Mouse (Mus musculus): ENCODE measurements around the gene Gstp1. TPM values are rescaled to one million over a fixed set of nuclear protein-coding genes. Genes with fewer than 3 reads are reported as not detected.

Gstp1 gene
- polyA plus RNA-seq, 1 experiment from 2014 or later, result 441 TPM

- H3K4me1 ChIP-seq (replicated peaks; ENCODE audit: insufficient read depth, low read length), result 0 out of 2 replicates have a peak, but pooled peaks cover 4% of the 10 kb centered on the region
- 0 out of 2 replicates have a peak, but pooled peaks have one; percentile 46 for ATAC-seq (replicated peaks; ENCODE audit: low FRiP score, low read depth)
- H3K9me3 ChIP-seq (replicated peaks; ENCODE audit: low read length), result no peaks in the 10 kb centered on the region
- TF ChIP-seq CTCF (IDR thresholded peaks at IDR 0.05; ENCODE audit: low read depth), result no peak
- DNase-seq (ENCODE audit: low spot score), result no peak
- H3K4me2 ChIP-seq (ENCODE audit: low read length), result peak overlapping the region; percentile 19; the same call in 1 of the 2 replicates
- no peak overlapping the region for H3K9ac ChIP-seq (ENCODE audit: low read depth, low read length)
- no peak overlapping the region for H3K4me3 ChIP-seq (replicated peaks; ENCODE audit: low read depth, low read length)
- no peak overlapping the region for H3K27ac ChIP-seq
- H3K36me3 ChIP-seq (ENCODE audit: insufficient read depth, low read length), result no peaks in the 10 kb centered on the region
- WGBS, result 55% methylated on average over 12 of the region's 12 CpGs
- no peaks in the 10 kb centered on the region for H3K27me3 ChIP-seq (ENCODE audit: insufficient read depth, low read length)
Measured at GRCm38 (mm10) chr19:4036327-4037045, 1.3 kb downstream of the Gstp1 start.

- no peaks in the 10 kb centered on the region for H3K36me3 ChIP-seq (ENCODE audit: insufficient read depth, low read length)
- H3K9me3 ChIP-seq (replicated peaks; ENCODE audit: low read length), result no peaks in the 10 kb centered on the region
- ATAC-seq (replicated peaks; ENCODE audit: low FRiP score, low read depth) (no peak), DNase-seq (ENCODE audit: low spot score) (no peak)
- no peak overlapping the region for H3K4me3 ChIP-seq (replicated peaks; ENCODE audit: low read depth, low read length)
- no peak for TF ChIP-seq CTCF (IDR thresholded peaks at IDR 0.05; ENCODE audit: low read depth)
- WGBS, result 66% methylated on average over 5 of the region's 5 CpGs
- H3K27me3 ChIP-seq (ENCODE audit: insufficient read depth, low read length), result no peaks in the 10 kb centered on the region
- no peak overlapping the region for H3K27ac ChIP-seq
- 0 out of 2 replicates have a peak, but pooled peaks cover 4% of the 10 kb centered on the region for H3K4me1 ChIP-seq (replicated peaks; ENCODE audit: insufficient read depth, low read length)
- H3K9ac ChIP-seq (ENCODE audit: low read depth, low read length), result no peak overlapping the region
- no peak overlapping the region for H3K4me2 ChIP-seq (ENCODE audit: low read length)
Measured at GRCm38 (mm10) chr19:4033742-4034141, 4.0 kb downstream of the Gstp1 start.

- Histone ChIP-seq H3K27ac (no peak overlapping the region), H3K36me3 (ENCODE audit: insufficient read depth, low read length) (no peaks in the 10 kb centered on the region), H3K4me2 (ENCODE audit: low read length) (no peak overlapping the region), H3K9me3 (replicated peaks; ENCODE audit: low read length) (no peaks in the 10 kb centered on the region), H3K9ac (ENCODE audit: low read depth, low read length) (no peak overlapping the region), H3K27me3 (ENCODE audit: insufficient read depth, low read length) (no peaks in the 10 kb centered on the region), H3K4me1 (replicated peaks; ENCODE audit: insufficient read depth, low read length) (0 out of 2 replicates have a peak, but pooled peaks cover 4% of the 10 kb centered on the region), H3K4me3 (replicated peaks; ENCODE audit: low read depth, low read length) (no peak overlapping the region)
- no peak for DNase-seq (ENCODE audit: low spot score)
- TF ChIP-seq CTCF (IDR thresholded peaks at IDR 0.05; ENCODE audit: low read depth), result no peak
- no peak for ATAC-seq (replicated peaks; ENCODE audit: low FRiP score, low read depth)
- 51% methylated on average over 3 of the region's 3 CpGs for WGBS
Measured at GRCm38 (mm10) chr19:4033298-4033697, 4.5 kb downstream of the Gstp1 start.

- Histone ChIP-seq H3K4me3 (replicated peaks; ENCODE audit: low read depth, low read length) (no peak overlapping the region), H3K27ac (no peak overlapping the region), H3K4me1 (replicated peaks; ENCODE audit: insufficient read depth, low read length) (0 out of 2 replicates have a peak, but pooled peaks cover 4% of the 10 kb centered on the region), H3K4me2 (ENCODE audit: low read length) (no peak overlapping the region), H3K36me3 (ENCODE audit: insufficient read depth, low read length) (no peaks in the 10 kb centered on the region), H3K9ac (ENCODE audit: low read depth, low read length) (no peak overlapping the region), H3K9me3 (replicated peaks; ENCODE audit: low read length) (no peaks in the 10 kb centered on the region), H3K27me3 (ENCODE audit: insufficient read depth, low read length) (no peaks in the 10 kb centered on the region)
- DNase-seq (ENCODE audit: low spot score) (no peak), ATAC-seq (replicated peaks; ENCODE audit: low FRiP score, low read depth) (no peak)
- no peak for TF ChIP-seq CTCF (IDR thresholded peaks at IDR 0.05; ENCODE audit: low read depth)
- WGBS, result 63% methylated on average over 7 of the region's 7 CpGs
Measured at GRCm38 (mm10) chr19:4032668-4033067, 5.1 kb downstream of the Gstp1 start.

GRCm38 (mm10) chr19:4027576-4027975 is 10.2 kb downstream of the Gstp1 start:
- no peak overlapping the region for H3K27ac ChIP-seq
- H3K4me3 ChIP-seq (replicated peaks; ENCODE audit: low read depth, low read length), result no peak overlapping the region
- H3K4me1 ChIP-seq (replicated peaks; ENCODE audit: insufficient read depth, low read length), result no peaks in the 10 kb centered on the region
- TF ChIP-seq CTCF (IDR thresholded peaks at IDR 0.05; ENCODE audit: low read depth), result no peak
- ATAC-seq (replicated peaks; ENCODE audit: low FRiP score, low read depth) (no peak), DNase-seq (ENCODE audit: low spot score) (no peak)
- H3K4me2 ChIP-seq (ENCODE audit: low read length), result no peak overlapping the region
- H3K9me3 ChIP-seq (replicated peaks; ENCODE audit: low read length), result no peaks in the 10 kb centered on the region
- no peaks in the 10 kb centered on the region for H3K27me3 ChIP-seq (ENCODE audit: insufficient read depth, low read length)
- no peaks in the 10 kb centered on the region for H3K36me3 ChIP-seq (ENCODE audit: insufficient read depth, low read length)
- no peak overlapping the region for H3K9ac ChIP-seq (ENCODE audit: low read depth, low read length)

- Histone ChIP-seq H3K4me2 (ENCODE audit: low read length) (no peak overlapping the region), H3K4me3 (replicated peaks; ENCODE audit: low read depth, low read length) (no peak overlapping the region), H3K27me3 (ENCODE audit: insufficient read depth, low read length) (no peaks in the 10 kb centered on the region), H3K9me3 (replicated peaks; ENCODE audit: low read length) (no peaks in the 10 kb centered on the region), H3K36me3 (ENCODE audit: insufficient read depth, low read length) (no peaks in the 10 kb centered on the region), H3K9ac (ENCODE audit: low read depth, low read length) (no peak overlapping the region), H3K4me1 (replicated peaks; ENCODE audit: insufficient read depth, low read length) (no peaks in the 10 kb centered on the region), H3K27ac (no peak overlapping the region)
- TF ChIP-seq CTCF (IDR thresholded peaks at IDR 0.05; ENCODE audit: low read depth), result no peak
- ATAC-seq (replicated peaks; ENCODE audit: low FRiP score, low read depth) (no peak), DNase-seq (ENCODE audit: low spot score) (no peak)
- whole genome bisulfite sequencing, result 61% methylated on average over 7 of the region's 7 CpGs
Measured at GRCm38 (mm10) chr19:4023185-4023584, 14.6 kb downstream of the Gstp1 start.

Data from kidney, postnatal 0 days (tissue).